Mouse (Mus musculus) ES-Bruce4 (cell line): Measurements from ENCODE around the gene Taar2. TPM values are rescaled to one million over a fixed set of nuclear protein-coding genes. Genes with fewer than 3 reads are reported as not detected.
A peak's percentile ranks its signal among the peaks of the same experiment; 100 is the strongest.

Source experiments
- H3K27ac ChIP-seq: 2 replicates; pipeline ENCODE4 v1.5.1; 2012; ENCODE audit warnings: low read length, inconsistent platforms; ENCODE audit not compliant: insufficient read depth
- H3K27me3 ChIP-seq: 2 replicates; pipeline ENCODE4 v1.6.1; 2012; ENCODE audit warnings: mild to moderate bottlenecking, low read length, inconsistent platforms; ENCODE audit not compliant: control insufficient read depth, poor library complexity, insufficient read depth, severe bottlenecking
- H3K36me3 ChIP-seq: 2 replicates; pipeline ENCODE4 v1.6.1; 2012; ENCODE audit warnings: inconsistent platforms, mild to moderate bottlenecking, low read length, moderate library complexity; ENCODE audit not compliant: control insufficient read depth, poor library complexity, insufficient read depth, severe bottlenecking
- H3K4me1 ChIP-seq: one replicate; pipeline ENCODE4 v1.8.1; 2011; ENCODE audit warnings: low read length; ENCODE audit not compliant: control insufficient read depth, insufficient read depth
- H3K4me3 ChIP-seq: 2 replicates; pipeline ENCODE4 v1.5.1; 2011; ENCODE audit warnings: low read depth, mild to moderate bottlenecking, low read length
- H3K9ac ChIP-seq: 2 replicates; pipeline ENCODE4 v1.6.1; 2012; ENCODE audit warnings: low read depth, mild to moderate bottlenecking, inconsistent platforms; ENCODE audit not compliant: poor library complexity, severe bottlenecking
- H3K9me3 ChIP-seq: replicated peaks from 2 replicates; pipeline ENCODE4 v1.6.1; 2012; ENCODE audit warnings: mild to moderate bottlenecking, low read length, inconsistent platforms; ENCODE audit not compliant: control insufficient read depth, poor library complexity, insufficient read depth, severe bottlenecking
- CTCF ChIP-seq: IDR thresholded peaks from one replicate; pipeline ENCODE4 v1.8.1; 2011; ENCODE audit warnings: low read depth, low read length
- EP300 ChIP-seq: IDR thresholded peaks from 2 replicates; pipeline ENCODE4 v1.6.1; 2011; ENCODE audit warnings: low read depth, low read length; ENCODE audit not compliant: insufficient read depth
- POLR2A ChIP-seq: IDR thresholded peaks from one replicate; pipeline ENCODE4 v1.8.1; 2011; ENCODE audit warnings: low read length; ENCODE audit not compliant: insufficient read depth
- polyA plus RNA-seq: library from polyadenylated mRNA; stranded (reverse); fragments of >200 nt; gene quantifications from 2 replicates; pipeline ENCODE4 v1.2.4, GENCODE M21; 2011; ENCODE audit warnings: low read depth; ENCODE audit not compliant: missing spikeins, insufficient read depth, insufficient read length

Taar2 gene
- polyA plus RNA-seq, 1 experiment, result not detected

GRCm38 (mm10) chr10:23920056-23920455 lies 18.3 kb upstream of the Taar2 start, which contains the start of gene Taar1:
TSS of gene Taar1 (plus strand) at chr10:23920356.
- peaks cover 18% of the 10 kb centered on the region for H3K9me3 ChIP-seq
- H3K9ac ChIP-seq, result no peak within 1 kb of the TSS
- H3K27me3 ChIP-seq, result no peaks in the 10 kb centered on the region
- H3K4me3 ChIP-seq, result no peak within 1 kb of the TSS
- TF ChIP-seq POLR2A, result no peak
- TF ChIP-seq CTCF, result no peak
- TF ChIP-seq EP300, result no peak
- H3K4me1 ChIP-seq, result no peaks in the 10 kb centered on the region
- no peaks in the 10 kb centered on the region for H3K36me3 ChIP-seq
- no peak within 1 kb of the TSS for H3K27ac ChIP-seq

- H3K4me3 ChIP-seq, result no peak overlapping the region
- H3K36me3 ChIP-seq, result no peaks in the 10 kb centered on the region
- TF ChIP-seq CTCF, result no peak
- TF ChIP-seq EP300, result no peak
- no peak for TF ChIP-seq POLR2A
- no peaks in the 10 kb centered on the region for H3K27me3 ChIP-seq
- H3K9me3 ChIP-seq, result no peaks in the 10 kb centered on the region; the same call in 1 of the 2 replicates
- no peak overlapping the region for H3K27ac ChIP-seq
- H3K9ac ChIP-seq, result no peak overlapping the region
- H3K4me1 ChIP-seq, result no peaks in the 10 kb centered on the region
Observed at GRCm38 (mm10) chr10:23922468-23922867, 15.9 kb upstream of the Taar2 start.

GRCm38 (mm10) chr10:23923941-23924340 lies 14.4 kb upstream of the Taar2 start:
- Histone ChIP-seq H3K9me3 (no peaks in the 10 kb centered on the region), H3K4me1 (no peaks in the 10 kb centered on the region), H3K4me3 (no peak overlapping the region), H3K9ac (no peak overlapping the region), H3K36me3 (no peaks in the 10 kb centered on the region), H3K27me3 (no peaks in the 10 kb centered on the region), H3K27ac (no peak overlapping the region)
- TF ChIP-seq CTCF (no peak), EP300 (no peak), POLR2A (no peak)

GRCm38 (mm10) chr10:23937613-23938012 lies 759 bp upstream of the Taar2 start:
- no peak overlapping the region for H3K27ac ChIP-seq
- no peak overlapping the region for H3K9ac ChIP-seq
- no peaks in the 10 kb centered on the region for H3K4me1 ChIP-seq
- H3K9me3 ChIP-seq, result no peaks in the 10 kb centered on the region
- no peaks in the 10 kb centered on the region for H3K36me3 ChIP-seq
- TF ChIP-seq EP300 (no peak), CTCF (no peak), POLR2A (no peak)
- H3K4me3 ChIP-seq, result no peak overlapping the region
- H3K27me3 ChIP-seq, result no peaks in the 10 kb centered on the region

GRCm38 (mm10) chr10:23942465-23942864 lies 4.1 kb downstream of the Taar2 start:
- H3K27me3 ChIP-seq, result no peaks in the 10 kb centered on the region
- H3K36me3 ChIP-seq, result no peaks in the 10 kb centered on the region
- no peak overlapping the region for H3K4me3 ChIP-seq
- H3K9ac ChIP-seq, result no peak overlapping the region
- H3K27ac ChIP-seq, result no peak overlapping the region
- TF ChIP-seq EP300, result no peak
- TF ChIP-seq CTCF, result peak; percentile 71
- no peak for TF ChIP-seq POLR2A
- H3K4me1 ChIP-seq, result no peaks in the 10 kb centered on the region
- no peaks in the 10 kb centered on the region for H3K9me3 ChIP-seq

- Histone ChIP-seq H3K9ac (no peak overlapping the region), H3K36me3 (no peaks in the 10 kb centered on the region), H3K27ac (no peak overlapping the region), H3K4me3 (no peak overlapping the region), H3K9me3 (no peaks in the 10 kb centered on the region), H3K27me3 (no peaks in the 10 kb centered on the region), H3K4me1 (no peaks in the 10 kb centered on the region)
- no peak for TF ChIP-seq POLR2A
- TF ChIP-seq CTCF, result no peak
- TF ChIP-seq EP300, result no peak
Observed at GRCm38 (mm10) chr10:23948026-23948425, 9.7 kb downstream of the Taar2 start.
